In genomic region chr17:44963051-44963798, GRCm38 (mm10) we compare ENCODE assay signal across 19 mouse cellular contexts.
DNase-seq lines count a peak whose midpoint lies in the region; ATAC-seq and TF ChIP-seq lines count a peak whose summit lies in the region.
"Had no signal": no experiment of that assay in that cellular context is flagged by ENCODE, and none has a peak within 500 bp of the region (broad histone marks: within the 10 kb centered on the region; RNA-seq: fewer than 3 reads in every experiment).

No protein-coding gene starts in this region.

- H3K9me3 ChIP-seq in forebrain, embryonic 15.5 days, result no peaks in the 10 kb centered on the region
- H3K9me3 ChIP-seq in forebrain, embryonic 12.5 days, result no peaks in the 10 kb centered on the region
- no peaks in the 10 kb centered on the region for H3K9me3 ChIP-seq in midbrain, embryonic 16.5 days (replicated peaks; ENCODE audit: control insufficient read depth, low read length, poor library complexity, severe bottlenecking)
- H3K9me3 ChIP-seq in midbrain, embryonic 15.5 days, result no peaks in the 10 kb centered on the region
- H3K9me3 ChIP-seq in liver, postnatal 0 days (ENCODE audit: low read length), result no peaks in the 10 kb centered on the region
- H3K9me3 ChIP-seq: embryonic facial prominence, embryonic 15.5 days; forebrain, embryonic 10.5 days; hindbrain, embryonic 10.5 days; limb, embryonic 15.5 days; liver, embryonic 15.5 days had no signal

- H3K4me3 ChIP-seq in forebrain, embryonic 15.5 days, result no peak overlapping the region
- H3K4me3 ChIP-seq in forebrain, embryonic 12.5 days (replicated peaks), result no peak overlapping the region
- no peak overlapping the region for H3K4me3 ChIP-seq in midbrain, embryonic 16.5 days (ENCODE audit: low read depth, low read length)
- H3K4me3 ChIP-seq in midbrain, embryonic 15.5 days, result no peak overlapping the region
- H3K4me3 ChIP-seq in liver, postnatal 0 days (ENCODE audit: low read depth, low read length), result no peak overlapping the region
- H3K4me3 ChIP-seq: embryonic facial prominence, embryonic 15.5 days; forebrain, embryonic 10.5 days; hindbrain, embryonic 10.5 days; limb, embryonic 15.5 days; liver, embryonic 15.5 days had no signal

- no peaks in the 10 kb centered on the region for H3K36me3 ChIP-seq in forebrain, embryonic 15.5 days
- H3K36me3 ChIP-seq in forebrain, embryonic 12.5 days (replicated peaks), result no peaks in the 10 kb centered on the region
- 0 out of 2 replicates have a peak, but pooled peaks cover 2% of the 10 kb centered on the region for H3K36me3 ChIP-seq in midbrain, embryonic 16.5 days (ENCODE audit: control insufficient read depth, insufficient read depth, low read length)
- H3K36me3 ChIP-seq in midbrain, embryonic 15.5 days (replicated peaks), result no peaks in the 10 kb centered on the region
- H3K36me3 ChIP-seq in liver, postnatal 0 days (replicated peaks; ENCODE audit: insufficient read depth, low read length), result no peaks in the 10 kb centered on the region
- H3K36me3 ChIP-seq: embryonic facial prominence, embryonic 15.5 days; forebrain, embryonic 10.5 days; hindbrain, embryonic 10.5 days; limb, embryonic 15.5 days; liver, embryonic 15.5 days had no signal

- no peak overlapping the region for H3K9ac ChIP-seq in forebrain, embryonic 15.5 days (replicated peaks)
- no peak overlapping the region for H3K9ac ChIP-seq in forebrain, embryonic 12.5 days
- no peak overlapping the region for H3K9ac ChIP-seq in midbrain, embryonic 16.5 days (ENCODE audit: low read depth, low read length)
- H3K9ac ChIP-seq in midbrain, embryonic 15.5 days, result no peak overlapping the region
- no peak overlapping the region for H3K9ac ChIP-seq in liver, postnatal 0 days (replicated peaks)
- H3K9ac ChIP-seq: embryonic facial prominence, embryonic 15.5 days; limb, embryonic 15.5 days; liver, embryonic 15.5 days had no signal

- H3K4me2 ChIP-seq in forebrain, embryonic 15.5 days (replicated peaks), result no peak overlapping the region
- no peak overlapping the region for H3K4me2 ChIP-seq in forebrain, embryonic 12.5 days
- no peak overlapping the region for H3K4me2 ChIP-seq in midbrain, embryonic 16.5 days (ENCODE audit: low read length)
- no peak overlapping the region for H3K4me2 ChIP-seq in midbrain, embryonic 15.5 days
- H3K4me2 ChIP-seq in liver, postnatal 0 days (ENCODE audit: low read depth, low read length), result no peak overlapping the region
- H3K4me2 ChIP-seq: embryonic facial prominence, embryonic 15.5 days; limb, embryonic 15.5 days; liver, embryonic 15.5 days had no signal

- WGBS in forebrain, embryonic 15.5 days, result 67% methylated on average over 6 of the region's 6 CpGs
- WGBS in forebrain, embryonic 12.5 days, result 79% methylated on average over 6 of the region's 6 CpGs
- 53% methylated on average over 6 of the region's 6 CpGs for WGBS in midbrain, embryonic 16.5 days
- 60% methylated on average over 6 of the region's 6 CpGs for WGBS in midbrain, embryonic 15.5 days
- WGBS in liver, postnatal 0 days (ENCODE audit: insufficient replicate concordance), result 75% methylated on average over 6 of the region's 6 CpGs

- no peak for DNase-seq in liver, postnatal 0 days
- no peak for DNase-seq in heart, adult 9 months (ENCODE audit: low spot score in 2 of 2)
- DNase-seq: adrenal gland, postnatal 36 days; B cell, adult 2 months; cerebellum, adult 8-10 months; gastrocnemius, postnatal 25 days; kidney, adult 11 months; thymus, postnatal 36 days had no signal

- ATAC-seq in forebrain, embryonic 15.5 days (replicated peaks), result 0 out of 2 replicates have a peak, but pooled peaks have one; percentile 61
- no peak for ATAC-seq in forebrain, embryonic 12.5 days (ENCODE audit: low FRiP score)
- ATAC-seq in midbrain, embryonic 16.5 days, result 0 out of 2 replicates have a peak, but pooled peaks have one; percentile 60
- no peak for ATAC-seq in midbrain, embryonic 15.5 days (replicated peaks)
- peak; percentile 44 for ATAC-seq in granulocyte monocyte progenitor cell, adult 5-6 weeks (replicated peaks; ENCODE audit: poor library complexity, severe bottlenecking)
- ATAC-seq in liver, postnatal 0 days, result no peak
- ATAC-seq: lung, postnatal 0 days had no signal

- H3K27me3 ChIP-seq in forebrain, embryonic 15.5 days, result no peaks in the 10 kb centered on the region
- H3K27me3 ChIP-seq in forebrain, embryonic 12.5 days, result no peaks in the 10 kb centered on the region
- no peaks in the 10 kb centered on the region for H3K27me3 ChIP-seq in midbrain, embryonic 16.5 days (ENCODE audit: control insufficient read depth, insufficient read depth, low read depth, low read length)
- H3K27me3 ChIP-seq in midbrain, embryonic 15.5 days (replicated peaks), result no peaks in the 10 kb centered on the region
- no peaks in the 10 kb centered on the region for H3K27me3 ChIP-seq in liver, postnatal 0 days (ENCODE audit: insufficient read depth, low read length)
- H3K27me3 ChIP-seq: embryonic facial prominence, embryonic 15.5 days; limb, embryonic 15.5 days; liver, embryonic 15.5 days had no signal

- TF ChIP-seq EP300 in liver, postnatal 0 days (IDR thresholded peaks at IDR 0.05; ENCODE audit: low read depth), result no peak

- TF ChIP-seq CTCF in liver, postnatal 0 days (IDR thresholded peaks at IDR 0.05; ENCODE audit: low read depth), result no peak

- H3K27ac ChIP-seq in forebrain, embryonic 15.5 days (replicated peaks), result no peak overlapping the region
- H3K27ac ChIP-seq in forebrain, embryonic 12.5 days, result no peak overlapping the region
- H3K27ac ChIP-seq in midbrain, embryonic 16.5 days (ENCODE audit: low read length), result no peak overlapping the region
- no peak overlapping the region for H3K27ac ChIP-seq in midbrain, embryonic 15.5 days
- no peak overlapping the region for H3K27ac ChIP-seq in liver, postnatal 0 days (ENCODE audit: low read depth)
- H3K27ac ChIP-seq: embryonic facial prominence, embryonic 15.5 days; forebrain, embryonic 10.5 days; hindbrain, embryonic 10.5 days; limb, embryonic 15.5 days; liver, embryonic 15.5 days had no signal

- no peaks in the 10 kb centered on the region for H3K4me1 ChIP-seq in forebrain, embryonic 15.5 days
- no peaks in the 10 kb centered on the region for H3K4me1 ChIP-seq in forebrain, embryonic 12.5 days
- H3K4me1 ChIP-seq in midbrain, embryonic 16.5 days (ENCODE audit: control insufficient read depth, insufficient read depth, low read length), result no peaks in the 10 kb centered on the region
- no peaks in the 10 kb centered on the region for H3K4me1 ChIP-seq in midbrain, embryonic 15.5 days
- H3K4me1 ChIP-seq in liver, postnatal 0 days (ENCODE audit: insufficient read depth), result no peaks in the 10 kb centered on the region
- H3K4me1 ChIP-seq: embryonic facial prominence, embryonic 15.5 days; forebrain, embryonic 10.5 days; hindbrain, embryonic 10.5 days; limb, embryonic 15.5 days; liver, embryonic 15.5 days had no signal

Comparison
In these comparisons a context has a peak if more than half of its experiments do, and no peak if none do; other contexts are left out.
1. ATAC-seq: peak in forebrain, embryonic 15.5 days (single experiment), midbrain, embryonic 16.5 days (single experiment) and granulocyte monocyte progenitor cell, adult 5-6 weeks (single experiment); none in forebrain, embryonic 12.5 days (single experiment), midbrain, embryonic 15.5 days (single experiment) and liver, postnatal 0 days (single experiment).